Mouse (Mus musculus) myocyte (in vitro differentiated cells): ENCODE measurements around the gene Ppil2. TPM values are rescaled to one million over a fixed set of nuclear protein-coding genes. Genes with fewer than 3 reads are reported as not detected.

Source experiments
- H3K27me3 ChIP-seq: one replicate; pipeline ENCODE4 v1.6.1; 2011; ENCODE audit not compliant: control insufficient read depth, insufficient read depth, insufficient read length
- H3K36me3 ChIP-seq: one replicate; pipeline ENCODE4 v1.6.1; 2011; ENCODE audit not compliant: control insufficient read depth, insufficient read depth
- H3K4me2 ChIP-seq: one replicate; pipeline ENCODE4 v1.6.1; 2011; ENCODE audit warnings: low read depth, control low read depth
- H3K4me3 ChIP-seq: one replicate; pipeline ENCODE4 v1.5.1; 2011; ENCODE audit warnings: mild to moderate bottlenecking, control low read depth, moderate library complexity
- H3K79me2 ChIP-seq: one replicate; pipeline ENCODE4 v1.6.1; 2011; ENCODE audit not compliant: control insufficient read depth, insufficient read depth
- H3ac ChIP-seq: one replicate; pipeline ENCODE4 v1.6.1; 2011; ENCODE audit not compliant: control insufficient read depth, insufficient read length
- CEBPB ChIP-seq: IDR thresholded peaks from 2 replicates; pipeline ENCODE4 v1.6.1; 2011; ENCODE audit warnings: mild to moderate bottlenecking, moderate library complexity; ENCODE audit not compliant: poor library complexity, insufficient read depth, severe bottlenecking
- E2F4 ChIP-seq: IDR thresholded peaks from one replicate; pipeline ENCODE4 v1.6.1; 2011; ENCODE audit warnings: mild to moderate bottlenecking, control low read depth, moderate library complexity; ENCODE audit not compliant: insufficient read depth
- MAX ChIP-seq: IDR thresholded peaks from one replicate; pipeline ENCODE4 v1.6.1; 2011; ENCODE audit warnings: low read depth, mild to moderate bottlenecking, control low read depth
- MYOD1 ChIP-seq, 3 experiments: IDR thresholded peaks; one replicate each; pipeline ENCODE4 v1.6.1; 2011; ENCODE audit warnings: control low read depth in 2 of 3, low read depth in 2 of 3, mild to moderate bottlenecking in 2 of 3, moderate library complexity in 1 of 3; ENCODE audit not compliant: insufficient read length in 2 of 3, control insufficient read depth in 1 of 3
- MYOG ChIP-seq, 3 experiments: IDR thresholded peaks; one replicate each; pipeline ENCODE4 v1.6.1; 2011; ENCODE audit warnings: control low read depth in 2 of 3, low read depth in 2 of 3, mild to moderate bottlenecking in 2 of 3; ENCODE audit not compliant: insufficient read length in 2 of 3, control insufficient read depth in 1 of 3, insufficient read depth in 1 of 3
- POLR2A ChIP-seq: IDR thresholded peaks from one replicate; pipeline ENCODE4 v1.6.1; 2011; ENCODE audit warnings: low read depth, mild to moderate bottlenecking, control low read depth, moderate library complexity; ENCODE audit not compliant: insufficient read length
- POLR2AphosphoS2 ChIP-seq: IDR thresholded peaks from one replicate; pipeline ENCODE4 v1.6.1; 2011; ENCODE audit warnings: low read depth, control low read depth; ENCODE audit not compliant: insufficient read length
- REST ChIP-seq: IDR thresholded peaks from one replicate; pipeline ENCODE4 v1.6.1; 2011; ENCODE audit warnings: mild to moderate bottlenecking, control low read depth, moderate library complexity; ENCODE audit not compliant: insufficient read depth, insufficient read length
- SRF ChIP-seq: IDR thresholded peaks from one replicate; pipeline ENCODE4 v1.6.1; 2011; ENCODE audit warnings: low read depth; ENCODE audit not compliant: control insufficient read depth, insufficient read length
- TCF12 ChIP-seq: IDR thresholded peaks from one replicate; pipeline ENCODE4 v1.6.1; 2011; ENCODE audit warnings: mild to moderate bottlenecking, control low read depth; ENCODE audit not compliant: poor library complexity, insufficient read depth, severe bottlenecking
- TCF3 ChIP-seq: IDR thresholded peaks from one replicate; pipeline ENCODE4 v1.6.1; 2011; ENCODE audit warnings: low read depth, control low read depth; ENCODE audit not compliant: insufficient read length
- USF1 ChIP-seq: IDR thresholded peaks from one replicate; pipeline ENCODE4 v1.6.1; 2011; ENCODE audit warnings: low read depth, mild to moderate bottlenecking, control low read depth, moderate library complexity
- polyA plus RNA-seq: library from polyadenylated mRNA; unstranded; fragments of >200 nt; fragmentation: generic; extraction: Trizol; gene quantifications from one replicate; pipeline ENCODE4 v1.2.1, GENCODE M21; 2012; ENCODE audit warnings: missing spikeins

Gene Ppil2
- polyA plus RNA-seq: 48.5 TPM

DNA sequence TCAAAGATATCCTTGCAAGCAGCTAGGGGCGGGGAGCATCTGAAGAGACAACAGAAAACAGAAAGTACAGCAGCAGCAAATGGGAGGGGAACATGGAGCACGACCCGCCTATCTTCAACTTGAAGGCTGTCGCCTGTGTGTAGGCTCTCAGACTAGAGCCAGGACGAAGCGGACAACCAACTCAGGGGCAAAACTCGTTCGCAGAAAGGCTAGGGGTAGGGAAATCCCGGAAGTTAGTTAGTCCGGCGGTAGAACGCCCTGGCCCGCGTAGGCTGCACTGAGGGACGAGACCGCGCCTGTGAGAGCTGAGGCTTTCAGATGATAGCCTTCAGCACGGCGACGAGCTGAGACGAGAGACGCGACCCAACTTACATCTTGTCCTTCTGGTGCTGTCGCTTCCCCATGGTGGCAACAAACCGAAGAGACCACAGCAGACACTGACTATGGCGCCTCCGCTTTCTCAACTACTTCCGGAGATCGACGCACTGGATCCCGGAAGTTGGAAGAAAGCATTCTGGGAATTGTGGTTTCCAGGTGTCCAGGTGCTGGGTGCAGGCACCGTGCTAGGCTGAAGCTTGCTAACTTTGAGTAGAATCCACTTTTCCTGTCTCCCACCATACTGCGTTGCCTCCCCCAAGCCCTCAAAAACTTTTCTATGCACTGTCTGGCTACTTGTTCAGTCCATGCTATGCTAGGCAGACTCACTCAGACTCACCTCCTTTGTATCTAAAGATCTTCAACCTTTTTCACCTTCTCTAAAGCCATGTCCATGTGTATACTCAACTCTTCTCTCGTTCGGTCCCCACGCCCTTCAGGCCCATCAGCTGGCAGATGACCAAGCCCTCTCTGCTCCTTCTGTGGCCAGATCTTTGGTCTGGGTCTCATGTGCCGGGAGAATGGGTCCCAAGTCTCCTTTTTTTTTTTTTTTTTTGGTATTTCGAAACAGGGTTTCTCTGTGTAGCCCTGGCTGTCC, at the start of gene Ppil2:
TSS of gene Ppil2 (minus strand) at position 487 of the 973 bp plus-strand sequence.
- H3K27me3 ChIP-seq: no peaks in the 10 kb centered on the region
- TF ChIP-seq MYOD1 (IDR thresholded peaks at IDR 0.05; ENCODE audit: control insufficient read depth in 1 of 3, insufficient read length in 2 of 3, low read depth in 2 of 3): no peak
- TF ChIP-seq POLR2AphosphoS2: peak; percentile 91
- TF ChIP-seq POLR2A: peak; percentile 83
- TF ChIP-seq REST: no peak
- no peak for TF ChIP-seq E2F4
- peak within 1 kb of the TSS; percentile 5 for H3ac ChIP-seq
- peaks cover 17% of the 10 kb centered on the region for H3K79me2 ChIP-seq
- H3K36me3 ChIP-seq: peaks cover 12% of the 10 kb centered on the region
- peak within 1 kb of the TSS; percentile 65 for H3K4me3 ChIP-seq
- peak within 1 kb of the TSS; percentile 97 for H3K4me2 ChIP-seq

DNA sequence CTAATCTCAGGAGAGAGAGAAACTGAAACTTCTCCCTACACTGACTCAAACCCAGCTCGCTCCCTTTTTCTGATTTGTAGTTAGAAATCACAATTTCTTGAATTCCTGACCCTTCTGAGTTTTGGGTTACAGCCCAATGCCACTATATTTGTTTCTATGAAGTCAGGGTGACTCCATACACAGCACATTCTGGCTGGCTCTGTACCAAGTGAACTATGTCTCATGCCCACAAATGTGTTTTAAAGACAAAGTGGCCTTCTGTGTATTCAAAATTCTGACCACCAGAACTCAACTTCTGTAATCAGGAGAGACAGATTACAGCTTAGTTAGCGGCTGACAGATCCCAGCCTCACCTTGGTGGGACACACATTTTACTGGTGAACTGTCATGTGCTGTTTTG, 43.3 kb upstream of the Ppil2 start:
- H3K27me3 ChIP-seq: no peaks in the 10 kb centered on the region
- H3K4me2 ChIP-seq: no peak overlapping the region
- no peak overlapping the region for H3ac ChIP-seq
- no peak overlapping the region for H3K4me3 ChIP-seq
- peaks cover 34% of the 10 kb centered on the region for H3K36me3 ChIP-seq
- H3K79me2 ChIP-seq: peaks cover 4% of the 10 kb centered on the region
- no peak for TF ChIP-seq POLR2A
- no peak for TF ChIP-seq USF1
- no peak for TF ChIP-seq MYOD1 (IDR thresholded peaks at IDR 0.05; ENCODE audit: control insufficient read depth in 1 of 3, insufficient read length in 2 of 3, low read depth in 2 of 3)
- TF ChIP-seq REST: no peak
- no peak for TF ChIP-seq MAX
- no peak for TF ChIP-seq CEBPB
- no peak for TF ChIP-seq TCF3
- no peak for TF ChIP-seq E2F4

DNA sequence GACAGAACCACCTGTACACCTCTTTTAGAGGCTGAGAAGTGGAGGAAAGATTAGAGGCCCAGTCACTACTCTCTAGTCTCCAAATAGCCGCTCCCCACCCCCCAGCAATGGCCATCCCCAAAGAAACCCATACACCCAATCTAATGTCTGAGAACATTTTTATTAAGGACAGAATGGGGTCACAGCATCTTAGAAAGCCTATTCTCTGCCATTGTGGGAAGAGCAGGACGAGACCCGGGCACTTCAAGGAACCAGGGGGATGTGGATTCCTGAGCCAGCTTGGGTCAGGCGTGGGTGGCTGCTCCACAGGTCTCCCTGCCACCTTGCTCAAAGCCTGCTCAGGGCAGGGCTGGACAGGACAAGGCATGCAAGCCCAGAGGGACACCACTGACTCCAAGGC, 40.8 kb upstream of the Ppil2 start:
- no peak overlapping the region for H3K4me2 ChIP-seq
- peaks cover 13% of the 10 kb centered on the region for H3K36me3 ChIP-seq
- H3ac ChIP-seq: no peak overlapping the region

DNA sequence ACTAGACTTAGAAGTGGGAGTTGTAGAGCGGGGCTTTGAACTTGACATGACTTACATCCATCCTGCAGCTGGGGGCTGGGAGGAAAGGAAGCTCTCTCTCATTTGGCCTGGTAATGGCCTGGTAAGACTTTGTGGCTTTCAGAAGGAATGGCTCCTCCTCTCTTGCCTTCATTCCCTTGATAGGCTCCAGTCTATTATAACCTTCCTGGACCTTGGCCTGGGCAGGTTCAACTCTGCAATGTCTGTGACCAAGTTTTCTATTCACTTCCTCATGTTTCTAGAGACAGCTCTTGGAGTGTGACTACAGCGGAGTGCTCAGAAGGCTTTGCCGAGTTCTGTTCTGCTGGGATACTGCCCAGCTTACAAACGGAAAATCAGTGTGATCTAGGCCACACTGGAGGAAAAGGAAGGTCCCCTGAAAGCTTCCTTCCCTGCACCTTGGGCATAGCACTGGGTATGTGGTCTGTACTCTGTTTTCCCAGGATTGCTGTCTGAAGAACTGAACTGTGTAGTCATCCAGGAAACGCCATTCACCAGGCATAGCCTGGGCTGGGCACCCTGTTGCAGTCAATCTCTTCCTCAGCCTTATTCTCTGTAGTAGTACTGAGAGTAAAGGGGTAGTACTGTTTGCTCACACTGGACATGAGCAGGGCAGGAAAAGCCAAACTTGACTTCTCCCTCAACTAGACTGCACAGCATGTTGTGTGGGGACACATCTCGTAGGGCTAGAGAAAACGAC, 39.6 kb upstream of the Ppil2 start:
- H3K4me3 ChIP-seq: no peak overlapping the region
- H3K4me2 ChIP-seq: no peak overlapping the region
- H3K27me3 ChIP-seq: no peaks in the 10 kb centered on the region
- peaks cover 13% of the 10 kb centered on the region for H3K36me3 ChIP-seq
- TF ChIP-seq POLR2A (no peak), MYOD1 (IDR thresholded peaks at IDR 0.05; ENCODE audit: control insufficient read depth in 1 of 3, insufficient read length in 2 of 3, low read depth in 2 of 3) (no peak), SRF (no peak), MYOG (IDR thresholded peaks at IDR 0.05; ENCODE audit: control insufficient read depth in 1 of 3, insufficient read depth in 1 of 3, insufficient read length in 2 of 3, low read depth in 2 of 3) (no peak), CEBPB (no peak), E2F4 (no peak), TCF3 (no peak), REST (no peak), USF1 (no peak), TCF12 (no peak), POLR2AphosphoS2 (no peak), MAX (no peak)
- H3ac ChIP-seq: no peak overlapping the region
- H3K79me2 ChIP-seq: no peaks in the 10 kb centered on the region

More for the DNA sequence above, 40.8 kb upstream of the Ppil2 start:
- TF ChIP-seq REST: no peak
- peak; percentile 18 for TF ChIP-seq POLR2AphosphoS2
- no peaks in the 10 kb centered on the region for H3K79me2 ChIP-seq
- no peak overlapping the region for H3K4me3 ChIP-seq
- H3K27me3 ChIP-seq: no peaks in the 10 kb centered on the region

DNA sequence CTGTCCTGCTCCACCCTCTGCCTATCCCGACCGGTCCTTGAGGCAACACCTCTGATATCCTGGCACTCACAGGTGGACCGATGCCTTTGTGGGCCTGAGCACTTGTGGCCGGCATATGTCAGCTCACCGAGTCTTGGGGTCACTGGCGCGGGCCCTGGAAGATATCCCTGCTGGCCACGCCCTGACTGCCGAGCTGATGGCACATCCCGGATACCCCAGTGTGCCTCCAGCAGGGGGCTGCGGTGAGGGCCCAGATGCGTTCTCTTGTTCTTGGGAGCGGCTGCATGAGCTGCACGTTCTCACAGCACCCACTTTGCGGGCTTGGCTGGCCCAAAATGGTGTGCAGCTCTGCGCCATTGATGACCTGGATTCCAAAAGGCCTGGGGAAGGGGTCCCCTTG, 37.0 kb upstream of the Ppil2 start:
- H3K79me2 ChIP-seq: no peaks in the 10 kb centered on the region
- no peak overlapping the region for H3K4me2 ChIP-seq
- TF ChIP-seq MAX (no peak), POLR2AphosphoS2 (no peak), CEBPB (no peak), SRF (no peak), REST (no peak), MYOG (IDR thresholded peaks at IDR 0.05; ENCODE audit: control insufficient read depth in 1 of 3, insufficient read depth in 1 of 3, insufficient read length in 2 of 3, low read depth in 2 of 3) (no peak), TCF3 (no peak), E2F4 (no peak), USF1 (no peak)
- H3K27me3 ChIP-seq: no peaks in the 10 kb centered on the region
- H3K36me3 ChIP-seq: peaks cover 13% of the 10 kb centered on the region
- H3ac ChIP-seq: no peak overlapping the region
- peak overlapping the region; percentile 30 for H3K4me3 ChIP-seq
